Mouse (Mus musculus) kidney, adult 2 months (tissue): Measurements from ENCODE around the gene Tubgcp2.

ENCODE experiments used
- CTCF ChIP-seq: fragments of 200-500 bp; conservative IDR thresholded peaks from 2 replicates; pipeline ENCODE4 v1.5.1; 2011; ENCODE audit warnings: low read depth, mild to moderate bottlenecking, control low read depth, low read length, moderate library complexity, mixed read lengths; ENCODE audit not compliant: insufficient read depth, insufficient read length
- POLR2A ChIP-seq: fragments of 200-500 bp; IDR thresholded peaks from one replicate; pipeline ENCODE4 v1.6.1; 2011; ENCODE audit warnings: low read depth, low read length, control low read depth

DNA sequence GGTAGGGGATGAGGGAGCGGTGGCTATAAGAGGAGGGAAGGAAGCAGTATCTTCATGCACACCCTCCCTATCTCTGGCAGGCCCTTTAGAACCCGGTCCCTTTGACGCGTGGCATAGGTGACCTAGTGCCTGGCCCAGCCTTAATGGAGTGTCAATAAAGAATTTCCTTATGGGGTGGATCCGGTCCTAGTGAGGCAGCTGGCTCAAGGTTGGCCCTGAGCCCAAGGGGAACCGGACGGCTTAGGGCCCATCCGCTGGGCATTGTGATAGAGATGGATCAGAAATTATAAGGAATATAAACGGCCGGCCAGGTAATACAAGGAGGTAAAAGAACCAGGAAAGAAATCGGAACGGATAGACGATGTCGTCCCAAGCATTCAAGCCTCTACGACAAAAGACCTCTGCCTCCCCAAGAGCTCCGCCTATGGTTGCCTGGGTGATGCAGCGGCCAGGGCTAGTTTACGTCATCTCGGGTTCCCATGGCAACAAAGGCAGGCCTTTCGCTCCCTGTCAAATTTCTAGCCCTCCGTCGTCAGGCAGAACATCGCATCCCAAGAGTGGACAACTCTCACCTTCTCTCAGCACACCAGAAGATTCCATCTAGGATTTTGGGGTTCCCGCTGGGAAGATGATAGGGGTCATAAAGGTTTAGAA, 44.2 kb upstream of the Tubgcp2 start:
- no peak for TF ChIP-seq CTCF
- no peak for TF ChIP-seq POLR2A
